Mouse (Mus musculus) neural tube, embryonic 13.5 days (tissue): Measurements from ENCODE around the gene Emc1. TPM values are rescaled to one million over a fixed set of nuclear protein-coding genes. Genes with fewer than 3 reads are reported as not detected.

Experiments
- ATAC-seq: fragments of 200-750 bp; cut with Nextera tagmentation; 2 replicates; pipeline ENCODE4 v1.8.0; 2017; ENCODE audit warnings: low read depth, mild to moderate bottlenecking, moderate TSS enrichment, moderate library complexity
- H3K27ac ChIP-seq: fragments of 300-500 bp; sonication (generic); replicated peaks from 2 replicates; pipeline ENCODE4 v1.5.1; 2015; ENCODE audit warnings: moderate library complexity, mild to moderate bottlenecking, inconsistent platforms
- H3K27me3 ChIP-seq: fragments of 300-500 bp; sonication (generic); 2 replicates; pipeline ENCODE4 v1.6.1; 2015; ENCODE audit warnings: mild to moderate bottlenecking, inconsistent platforms
- H3K36me3 ChIP-seq: fragments of 300-500 bp; sonication (generic); 2 replicates; pipeline ENCODE4 v1.6.1; 2015; ENCODE audit warnings: mild to moderate bottlenecking, inconsistent platforms
- H3K4me1 ChIP-seq: fragments of 300-500 bp; sonication (generic); replicated peaks from 2 replicates; pipeline ENCODE4 v1.6.1; 2015; ENCODE audit warnings: inconsistent platforms
- H3K4me2 ChIP-seq: fragments of 300-500 bp; sonication (generic); 2 replicates; pipeline ENCODE4 v1.6.1; 2015; ENCODE audit warnings: inconsistent platforms, mild to moderate bottlenecking, moderate library complexity
- H3K4me3 ChIP-seq: fragments of 300-500 bp; sonication (generic); 2 replicates; pipeline ENCODE4 v1.5.1; 2015; ENCODE audit warnings: mild to moderate bottlenecking, inconsistent platforms
- H3K9ac ChIP-seq: fragments of 300-500 bp; sonication (generic); 2 replicates; pipeline ENCODE4 v1.6.1; 2015; ENCODE audit warnings: moderate library complexity, mild to moderate bottlenecking, inconsistent platforms
- H3K9me3 ChIP-seq: fragments of 300-500 bp; sonication (generic); 2 replicates; pipeline ENCODE4 v1.6.1; 2016; ENCODE audit warnings: inconsistent platforms
- WGBS: fragments of 180-500 bp; shearing (Covaris S2); methylation state at CpG from one replicate; pipeline ENCODE4 v1.1.7; 2015; 5-methylcytosine and 5-hydroxymethylcytosine counted together
- polyA plus RNA-seq: library from polyadenylated mRNA; unstranded; fragments of >200 nt; fragmentation: Nextera tagmentation; extraction: Ambion mirVana; gene quantifications from 2 replicates; pipeline ENCODE4 v1.2.1, GENCODE M21; 2015

Gene Emc1
- polyA plus RNA-seq, 1 experiment from 2014 or later: 39.9 TPM

- 79% methylated on average over 6 of the region's 9 CpGs for WGBS
These were observed 17.6 kb upstream of the Emc1 start for GRCm38 (mm10) chr4:139334631-139335295.

GRCm38 (mm10) chr4:139335507-139335906 lies 16.9 kb upstream of the Emc1 start:
- Histone ChIP-seq H3K4me3 (no peak overlapping the region), H3K36me3 (no peaks in the 10 kb centered on the region), H3K9ac (no peak overlapping the region), H3K4me2 (no peak overlapping the region), H3K27ac (no peak overlapping the region), H3K4me1 (no peaks in the 10 kb centered on the region), H3K27me3 (peaks cover 23% of the 10 kb centered on the region), H3K9me3 (no peaks in the 10 kb centered on the region)
- ATAC-seq: no peak
- WGBS: 72% methylated on average over 7 of the region's 7 CpGs

More at GRCm38 (mm10) chr4:139334631-139335295, 17.6 kb upstream of the Emc1 start:
- no peak overlapping the region for H3K4me2 ChIP-seq
- H3K4me3 ChIP-seq: no peak overlapping the region
- H3K9ac ChIP-seq: no peak overlapping the region
- no peaks in the 10 kb centered on the region for H3K9me3 ChIP-seq
- no peak overlapping the region for H3K27ac ChIP-seq
- no peaks in the 10 kb centered on the region for H3K36me3 ChIP-seq
- H3K4me1 ChIP-seq: no peaks in the 10 kb centered on the region
- H3K27me3 ChIP-seq: peaks cover 23% of the 10 kb centered on the region
- no peak for ATAC-seq

- Histone ChIP-seq H3K4me3 (no peak overlapping the region), H3K4me2 (peak overlapping the region; percentile 38; the same call in 1 of the 2 replicates), H3K4me1 (no peaks in the 10 kb centered on the region), H3K9me3 (no peaks in the 10 kb centered on the region), H3K27me3 (peaks cover 23% of the 10 kb centered on the region), H3K9ac (no peak overlapping the region), H3K27ac (no peak overlapping the region), H3K36me3 (no peaks in the 10 kb centered on the region)
- WGBS: 27% methylated on average over 24 of the region's 24 CpGs
- ATAC-seq: no peak
These were observed 15.4 kb upstream of the Emc1 start for GRCm38 (mm10) chr4:139336822-139337483.

- no peak overlapping the region for H3K9ac ChIP-seq
- no peak overlapping the region for H3K4me2 ChIP-seq
- H3K27me3 ChIP-seq: peaks cover 23% of the 10 kb centered on the region
- H3K36me3 ChIP-seq: no peaks in the 10 kb centered on the region
- no peak overlapping the region for H3K4me3 ChIP-seq
- no peaks in the 10 kb centered on the region for H3K4me1 ChIP-seq
- no peak for ATAC-seq
- WGBS: 58% methylated on average over 33 of the region's 33 CpGs
- H3K27ac ChIP-seq: no peak overlapping the region
- no peaks in the 10 kb centered on the region for H3K9me3 ChIP-seq
These were observed 14.2 kb upstream of the Emc1 start for GRCm38 (mm10) chr4:139338145-139338544.

GRCm38 (mm10) chr4:139340835-139341234 lies 11.6 kb upstream of the Emc1 start:
- no peak for ATAC-seq
- H3K27me3 ChIP-seq: peaks cover 23% of the 10 kb centered on the region
- no peaks in the 10 kb centered on the region for H3K4me1 ChIP-seq
- no peak overlapping the region for H3K9ac ChIP-seq
- 89% methylated on average over 4 of the region's 4 CpGs for WGBS
- no peak overlapping the region for H3K27ac ChIP-seq
- H3K4me3 ChIP-seq: no peak overlapping the region
- peaks cover 8% of the 10 kb centered on the region for H3K36me3 ChIP-seq
- H3K4me2 ChIP-seq: no peak overlapping the region
- no peaks in the 10 kb centered on the region for H3K9me3 ChIP-seq

- no peaks in the 10 kb centered on the region for H3K9me3 ChIP-seq
- H3K4me3 ChIP-seq: no peak overlapping the region
- H3K36me3 ChIP-seq: peaks cover 17% of the 10 kb centered on the region
- H3K27me3 ChIP-seq: peaks cover 18% of the 10 kb centered on the region
- no peak overlapping the region for H3K9ac ChIP-seq
- no peak overlapping the region for H3K27ac ChIP-seq
- no peak overlapping the region for H3K4me2 ChIP-seq
- ATAC-seq: no peak
- no peaks in the 10 kb centered on the region for H3K4me1 ChIP-seq
- WGBS: 82% methylated on average over 7 of the region's 7 CpGs
These were observed 10.7 kb upstream of the Emc1 start for GRCm38 (mm10) chr4:139341556-139342233.

- H3K36me3 ChIP-seq: peaks cover 37% of the 10 kb centered on the region
- no peak overlapping the region for H3K27ac ChIP-seq
- H3K4me1 ChIP-seq: no peaks in the 10 kb centered on the region
- H3K4me3 ChIP-seq: no peak overlapping the region
- H3K27me3 ChIP-seq: no peaks in the 10 kb centered on the region
- no peaks in the 10 kb centered on the region for H3K9me3 ChIP-seq
- no peak overlapping the region for H3K4me2 ChIP-seq
- WGBS: 76% methylated on average over 5 of the region's 5 CpGs
- H3K9ac ChIP-seq: no peak overlapping the region
- ATAC-seq: no peak
These were observed 8.7 kb upstream of the Emc1 start for GRCm38 (mm10) chr4:139343718-139344117.

GRCm38 (mm10) chr4:139345416-139346019 lies 6.9 kb upstream of the Emc1 start:
- Histone ChIP-seq H3K9ac (no peak overlapping the region), H3K4me1 (peaks cover 2% of the 10 kb centered on the region), H3K27me3 (no peaks in the 10 kb centered on the region), H3K4me3 (no peak overlapping the region), H3K27ac (no peak overlapping the region), H3K9me3 (no peaks in the 10 kb centered on the region), H3K4me2 (no peak overlapping the region), H3K36me3 (peaks cover 49% of the 10 kb centered on the region)
- WGBS: 78% methylated on average over 23 of the region's 23 CpGs
- ATAC-seq: 0 out of 2 replicates have a peak, but pooled peaks have one; percentile 19

GRCm38 (mm10) chr4:139352832-139353231 lies 445 bp downstream of the Emc1 start:
- Histone ChIP-seq H3K27ac (peak overlapping the region; percentile 98), H3K36me3 (peaks cover 55% of the 10 kb centered on the region), H3K4me2 (peak overlapping the region; percentile 97), H3K27me3 (no peaks in the 10 kb centered on the region), H3K9ac (peak overlapping the region; percentile 95), H3K4me3 (peak overlapping the region; percentile 85), H3K4me1 (peaks cover 27% of the 10 kb centered on the region), H3K9me3 (no peaks in the 10 kb centered on the region)
- 0% methylated on average over 7 of the region's 7 CpGs for WGBS
- ATAC-seq: no peak

- Histone ChIP-seq H3K9ac (no peak overlapping the region), H3K36me3 (peaks cover 78% of the 10 kb centered on the region), H3K27ac (no peak overlapping the region), H3K4me3 (no peak overlapping the region), H3K4me1 (peaks cover 12% of the 10 kb centered on the region), H3K9me3 (no peaks in the 10 kb centered on the region), H3K4me2 (no peak overlapping the region), H3K27me3 (no peaks in the 10 kb centered on the region)
- 91% methylated on average over 3 of the region's 3 CpGs for WGBS
- ATAC-seq: no peak
These were observed 4.8 kb downstream of the Emc1 start for GRCm38 (mm10) chr4:139357211-139357610.

- Histone ChIP-seq H3K4me1 (no peaks in the 10 kb centered on the region), H3K9me3 (no peaks in the 10 kb centered on the region), H3K4me3 (no peak overlapping the region), H3K27me3 (no peaks in the 10 kb centered on the region), H3K9ac (no peak overlapping the region), H3K27ac (no peak overlapping the region), H3K4me2 (no peak overlapping the region), H3K36me3 (peaks cover 98% of the 10 kb centered on the region)
- WGBS: 94% methylated on average over 11 of the region's 11 CpGs
- ATAC-seq: no peak
These were observed 8.6 kb downstream of the Emc1 start for GRCm38 (mm10) chr4:139360761-139361548.
